Mouse (Mus musculus): ENCODE data around the gene Mapkapk5. TPM values are rescaled to one million over a fixed set of nuclear protein-coding genes. Genes with fewer than 3 reads are reported as not detected.

Mapkapk5 gene
- polyA plus RNA-seq, 1 experiment from 2014 or later: 53.1 TPM

- no peak overlapping the region for H3K27ac ChIP-seq
- peaks cover 6% of the 10 kb centered on the region for H3K4me1 ChIP-seq
- no peaks in the 10 kb centered on the region for H3K27me3 ChIP-seq (ENCODE audit: poor library complexity, severe bottlenecking)
- H3K36me3 ChIP-seq (replicated peaks): peaks cover 20% of the 10 kb centered on the region
- H3K4me3 ChIP-seq: no peak overlapping the region
- 61% methylated on average over 12 of the region's 12 CpGs for WGBS
- no peaks in the 10 kb centered on the region for H3K9me3 ChIP-seq
- DNase-seq (ENCODE audit: extremely low spot score, low spot score): no peak
Measured at GRCm38 (mm10) chr5:121583765-121584501, 38.2 kb upstream of the Mapkapk5 start.

GRCm38 (mm10) chr5:121581945-121582344, 36.2 kb upstream of the Mapkapk5 start:
- 93% methylated on average over 8 of the region's 8 CpGs for WGBS
- no peak for DNase-seq (ENCODE audit: extremely low spot score, low spot score)
- peaks cover 6% of the 10 kb centered on the region for H3K4me1 ChIP-seq
- peaks cover 32% of the 10 kb centered on the region for H3K36me3 ChIP-seq (replicated peaks)
- no peak overlapping the region for H3K27ac ChIP-seq
- no peaks in the 10 kb centered on the region for H3K27me3 ChIP-seq (ENCODE audit: poor library complexity, severe bottlenecking)
- no peaks in the 10 kb centered on the region for H3K9me3 ChIP-seq
- no peak overlapping the region for H3K4me3 ChIP-seq

GRCm38 (mm10) chr5:121576927-121577488, 31.3 kb upstream of the Mapkapk5 start:
- no peaks in the 10 kb centered on the region for H3K4me1 ChIP-seq
- H3K27me3 ChIP-seq (ENCODE audit: poor library complexity, severe bottlenecking): no peaks in the 10 kb centered on the region
- DNase-seq (ENCODE audit: extremely low spot score, low spot score): no peak
- H3K4me3 ChIP-seq: no peak overlapping the region
- no peaks in the 10 kb centered on the region for H3K9me3 ChIP-seq
- 95% methylated on average over 11 of the region's 11 CpGs for WGBS
- no peak overlapping the region for H3K27ac ChIP-seq
- H3K36me3 ChIP-seq (replicated peaks): peaks cover 62% of the 10 kb centered on the region

- Histone ChIP-seq H3K36me3 (replicated peaks) (peaks cover 73% of the 10 kb centered on the region), H3K4me1 (no peaks in the 10 kb centered on the region), H3K27ac (no peak overlapping the region), H3K27me3 (ENCODE audit: poor library complexity, severe bottlenecking) (no peaks in the 10 kb centered on the region), H3K9me3 (no peaks in the 10 kb centered on the region), H3K4me3 (no peak overlapping the region)
- no peak for DNase-seq (ENCODE audit: extremely low spot score, low spot score)
- WGBS: 95% methylated on average over 11 of the region's 11 CpGs
Measured at GRCm38 (mm10) chr5:121575867-121576266, 30.2 kb upstream of the Mapkapk5 start.

- H3K36me3 ChIP-seq (replicated peaks): peaks cover 72% of the 10 kb centered on the region
- H3K27me3 ChIP-seq (ENCODE audit: poor library complexity, severe bottlenecking): no peaks in the 10 kb centered on the region
- H3K4me3 ChIP-seq: no peak overlapping the region
- WGBS: 93% methylated on average over 13 of the region's 13 CpGs
- no peak overlapping the region for H3K27ac ChIP-seq
- H3K4me1 ChIP-seq: no peaks in the 10 kb centered on the region
- H3K9me3 ChIP-seq: no peaks in the 10 kb centered on the region
- no peak for DNase-seq (ENCODE audit: extremely low spot score, low spot score)
Measured at GRCm38 (mm10) chr5:121574145-121574544, 28.4 kb upstream of the Mapkapk5 start.

GRCm38 (mm10) chr5:121570787-121571186, 25.1 kb upstream of the Mapkapk5 start:
- no peak overlapping the region for H3K27ac ChIP-seq
- no peaks in the 10 kb centered on the region for H3K4me1 ChIP-seq
- no peaks in the 10 kb centered on the region for H3K27me3 ChIP-seq (ENCODE audit: poor library complexity, severe bottlenecking)
- 96% methylated on average over 1 of the region's 1 CpGs for WGBS
- H3K9me3 ChIP-seq: no peaks in the 10 kb centered on the region
- H3K36me3 ChIP-seq (replicated peaks): peaks cover 56% of the 10 kb centered on the region
- no peak for DNase-seq (ENCODE audit: extremely low spot score, low spot score)
- H3K4me3 ChIP-seq: no peak overlapping the region

- no peak overlapping the region for H3K4me3 ChIP-seq
- no peak overlapping the region for H3K27ac ChIP-seq
- peaks cover 2% of the 10 kb centered on the region; the same call in 1 of the 2 replicates for H3K4me1 ChIP-seq
- peaks cover 51% of the 10 kb centered on the region for H3K36me3 ChIP-seq (replicated peaks)
- WGBS: 88% methylated on average over 9 of the region's 9 CpGs
- no peak for DNase-seq (ENCODE audit: extremely low spot score, low spot score)
- H3K27me3 ChIP-seq (ENCODE audit: poor library complexity, severe bottlenecking): no peaks in the 10 kb centered on the region
- no peaks in the 10 kb centered on the region for H3K9me3 ChIP-seq
Measured at GRCm38 (mm10) chr5:121569881-121570420, 24.2 kb upstream of the Mapkapk5 start.

- no peak overlapping the region for H3K27ac ChIP-seq
- no peak for DNase-seq (ENCODE audit: extremely low spot score, low spot score)
- H3K36me3 ChIP-seq (replicated peaks): peaks cover 21% of the 10 kb centered on the region
Measured at GRCm38 (mm10) chr5:121566035-121566681, 20.5 kb upstream of the Mapkapk5 start.

GRCm38 (mm10) chr5:121564468-121564895, 18.8 kb upstream of the Mapkapk5 start:
- Histone ChIP-seq H3K4me1 (peaks cover 10% of the 10 kb centered on the region), H3K27ac (peak overlapping the region; percentile 74)

More at GRCm38 (mm10) chr5:121566035-121566681, 20.5 kb upstream of the Mapkapk5 start:
- Histone ChIP-seq H3K9me3 (no peaks in the 10 kb centered on the region), H3K4me3 (no peak overlapping the region; the same call in 1 of the 2 replicates), H3K4me1 (peaks cover 10% of the 10 kb centered on the region), H3K27me3 (ENCODE audit: poor library complexity, severe bottlenecking) (no peaks in the 10 kb centered on the region)
- 93% methylated on average over 16 of the region's 16 CpGs for WGBS

GRCm38 (mm10) chr5:121562436-121562835, 16.7 kb upstream of the Mapkapk5 start:
- Histone ChIP-seq H3K4me1 (peaks cover 10% of the 10 kb centered on the region), H3K9me3 (no peaks in the 10 kb centered on the region), H3K36me3 (replicated peaks) (no peaks in the 10 kb centered on the region), H3K27ac (no peak overlapping the region), H3K4me3 (no peak overlapping the region), H3K27me3 (ENCODE audit: poor library complexity, severe bottlenecking) (no peaks in the 10 kb centered on the region)
- 91% methylated on average over 3 of the region's 3 CpGs for WGBS
- no peak for DNase-seq (ENCODE audit: extremely low spot score, low spot score)

More at GRCm38 (mm10) chr5:121564468-121564895, 18.8 kb upstream of the Mapkapk5 start:
- Histone ChIP-seq H3K27me3 (ENCODE audit: poor library complexity, severe bottlenecking) (no peaks in the 10 kb centered on the region), H3K36me3 (replicated peaks) (peaks cover 6% of the 10 kb centered on the region; the same call in 1 of the 2 replicates), H3K9me3 (no peaks in the 10 kb centered on the region), H3K4me3 (peak overlapping the region; percentile 33)
- peak; percentile 91 for DNase-seq (ENCODE audit: extremely low spot score, low spot score)
- 13% methylated on average over 11 of the region's 11 CpGs for WGBS

GRCm38 (mm10) chr5:121549196-121549595, 3.5 kb upstream of the Mapkapk5 start:
- peaks cover 14% of the 10 kb centered on the region for H3K4me1 ChIP-seq
- H3K27ac ChIP-seq: no peak overlapping the region
- H3K9me3 ChIP-seq: no peaks in the 10 kb centered on the region
- DNase-seq (ENCODE audit: extremely low spot score, low spot score): no peak
- H3K27me3 ChIP-seq (ENCODE audit: poor library complexity, severe bottlenecking): no peaks in the 10 kb centered on the region
- H3K4me3 ChIP-seq: no peak overlapping the region
- WGBS: 85% methylated on average over 7 of the region's 7 CpGs
- no peaks in the 10 kb centered on the region for H3K36me3 ChIP-seq (replicated peaks)

GRCm38 (mm10) chr5:121547084-121547483, 1.4 kb upstream of the Mapkapk5 start:
- H3K9me3 ChIP-seq: no peaks in the 10 kb centered on the region
- H3K36me3 ChIP-seq (replicated peaks): no peaks in the 10 kb centered on the region
- H3K4me3 ChIP-seq: peak overlapping the region; percentile 100
- peaks cover 34% of the 10 kb centered on the region for H3K4me1 ChIP-seq
- no peak for DNase-seq (ENCODE audit: extremely low spot score, low spot score)
- 97% methylated on average over 3 of the region's 3 CpGs for WGBS
- H3K27me3 ChIP-seq (ENCODE audit: poor library complexity, severe bottlenecking): no peaks in the 10 kb centered on the region
- no peak overlapping the region for H3K27ac ChIP-seq

GRCm38 (mm10) chr5:121546530-121546895, 808 bp upstream of the Mapkapk5 start:
- Histone ChIP-seq H3K36me3 (replicated peaks) (no peaks in the 10 kb centered on the region), H3K4me3 (peak overlapping the region; percentile 100), H3K27me3 (ENCODE audit: poor library complexity, severe bottlenecking) (no peaks in the 10 kb centered on the region), H3K27ac (peak overlapping the region; percentile 99), H3K4me1 (peaks cover 34% of the 10 kb centered on the region), H3K9me3 (no peaks in the 10 kb centered on the region)
- 44% methylated on average over 6 of the region's 6 CpGs for WGBS
- DNase-seq (ENCODE audit: extremely low spot score, low spot score): peak; percentile 35
